In genomic region chr1:184793163-184793876, GRCm38 (mm10) we compare ENCODE assay signal across 9 mouse cellular contexts. TPM values are rescaled to one million over a fixed set of nuclear protein-coding genes. Genes with fewer than 3 reads are reported as not detected.
DNase-seq lines count a peak whose midpoint lies in the region; ATAC-seq and TF ChIP-seq lines count a peak whose summit lies in the region.
"Had no signal": no experiment of that assay in that cellular context is flagged by ENCODE, and none has a peak within 500 bp of the region (broad histone marks: within the 10 kb centered on the region; RNA-seq: fewer than 3 reads in every experiment).

No protein-coding gene starts in this region.

- no peak overlapping the region for H3K9ac ChIP-seq in forebrain, embryonic 11.5 days (ENCODE audit: low read length)
- no peak overlapping the region for H3K9ac ChIP-seq in forebrain, embryonic 15.5 days (replicated peaks)
- H3K9ac ChIP-seq in intestine, postnatal 0 days (ENCODE audit: low read depth, low read length): peak overlapping the region; percentile 17; the same call in 1 of the 2 replicates
- H3K9ac ChIP-seq: lung, embryonic 15.5 days had no signal

- TF ChIP-seq CTCF in intestine, postnatal 0 days (IDR thresholded peaks at IDR 0.05; ENCODE audit: low read depth): peak; percentile 90
- peak; percentile 45; the same call in 1 of the 2 replicates for TF ChIP-seq CTCF in lung, adult 2 months (IDR thresholded peaks at IDR 0.05; ENCODE audit: insufficient read depth, low read length)
- TF ChIP-seq CTCF in olfactory bulb, adult 2 months (IDR thresholded peaks at IDR 0.05; ENCODE audit: insufficient read depth, low read depth, low read length): 0 out of 2 replicates have a peak, but pooled peaks have one; percentile 21

- peak; percentile 72 for DNase-seq in forebrain, embryonic 11.5 days (ENCODE audit: low spot score)
- DNase-seq in adrenal gland, postnatal 14 days: peak; percentile 85
- peak; percentile 38 to 48 for DNase-seq in gastrocnemius, adult 8-10 months (ENCODE audit: low spot score in 2 of 2)
- DNase-seq in lung, adult 2 months: no peak
- peak; percentile 65 for DNase-seq in urinary bladder, postnatal 14 days (ENCODE audit: low spot score)

- 24% methylated on average over 27 of the region's 27 CpGs for WGBS in forebrain, embryonic 11.5 days
- 19% methylated on average over 27 of the region's 27 CpGs for WGBS in forebrain, embryonic 15.5 days
- WGBS in intestine, postnatal 0 days: 10% methylated on average over 27 of the region's 27 CpGs
- 24% methylated on average over 27 of the region's 27 CpGs for WGBS in lung, adult 2 months
- 36% methylated on average over 27 of the region's 27 CpGs for WGBS in olfactory bulb, adult 2 months

- no peak for TF ChIP-seq POLR2A in lung, adult 2 months (IDR thresholded peaks at IDR 0.05; ENCODE audit: borderline replicate concordance, extremely low read depth, low read depth, low read length)
- no peak for TF ChIP-seq POLR2A in olfactory bulb, adult 2 months (IDR thresholded peaks at IDR 0.05; ENCODE audit: insufficient read depth, low read depth, low read length)

- no peaks in the 10 kb centered on the region for H3K36me3 ChIP-seq in forebrain, embryonic 11.5 days (ENCODE audit: control insufficient read depth, insufficient read depth, low read length)
- no peaks in the 10 kb centered on the region for H3K36me3 ChIP-seq in forebrain, embryonic 15.5 days
- H3K36me3 ChIP-seq in intestine, postnatal 0 days (ENCODE audit: control insufficient read depth, insufficient read depth): no peaks in the 10 kb centered on the region
- H3K36me3 ChIP-seq: lung, embryonic 15.5 days had no signal

- no peaks in the 10 kb centered on the region for H3K27me3 ChIP-seq in forebrain, embryonic 11.5 days (ENCODE audit: control insufficient read depth, insufficient read depth, low read length)
- H3K27me3 ChIP-seq in forebrain, embryonic 15.5 days: no peaks in the 10 kb centered on the region
- H3K27me3 ChIP-seq in intestine, postnatal 0 days (replicated peaks; ENCODE audit: control insufficient read depth, insufficient read depth, low read length): 0 out of 2 replicates have a peak, but pooled peaks cover 7% of the 10 kb centered on the region

- no peak overlapping the region for H3K4me2 ChIP-seq in forebrain, embryonic 11.5 days (ENCODE audit: low read depth, low read length, severe bottlenecking)
- no peak overlapping the region for H3K4me2 ChIP-seq in forebrain, embryonic 15.5 days (replicated peaks)
- peak overlapping the region; percentile 63 for H3K4me2 ChIP-seq in intestine, postnatal 0 days (replicated peaks; ENCODE audit: low read depth)
- H3K4me2 ChIP-seq: lung, embryonic 15.5 days had no signal

- no peak overlapping the region for H3K27ac ChIP-seq in forebrain, embryonic 11.5 days (ENCODE audit: low read depth, low read length)
- no peak overlapping the region for H3K27ac ChIP-seq in forebrain, embryonic 15.5 days (replicated peaks)
- H3K27ac ChIP-seq in intestine, postnatal 0 days (ENCODE audit: low read depth, low read length): peak overlapping the region; percentile 73
- no peak overlapping the region for H3K27ac ChIP-seq in olfactory bulb, adult 2 months (ENCODE audit: insufficient read depth, low read depth, low read length)
- H3K27ac ChIP-seq: lung, embryonic 15.5 days had no signal

- H3K4me1 ChIP-seq in forebrain, embryonic 11.5 days (replicated peaks; ENCODE audit: control insufficient read depth, insufficient read depth, low read length): no peaks in the 10 kb centered on the region
- H3K4me1 ChIP-seq in forebrain, embryonic 15.5 days: no peaks in the 10 kb centered on the region
- 0 out of 2 replicates have a peak, but pooled peaks cover 4% of the 10 kb centered on the region for H3K4me1 ChIP-seq in intestine, postnatal 0 days (replicated peaks; ENCODE audit: control insufficient read depth, insufficient read depth, low read length)
- no peaks in the 10 kb centered on the region for H3K4me1 ChIP-seq in lung, adult 2 months (ENCODE audit: control insufficient read depth, insufficient read depth, low read length)
- H3K4me1 ChIP-seq in olfactory bulb, adult 2 months (ENCODE audit: control insufficient read depth, insufficient read depth, low read length): peaks cover 2% of the 10 kb centered on the region; the same call in 1 of the 2 replicates
- H3K4me1 ChIP-seq: lung, embryonic 15.5 days had no signal

- no peak overlapping the region for H3K4me3 ChIP-seq in forebrain, embryonic 11.5 days (ENCODE audit: low read depth, low read length)
- H3K4me3 ChIP-seq in forebrain, embryonic 15.5 days: no peak overlapping the region
- H3K4me3 ChIP-seq in intestine, postnatal 0 days (ENCODE audit: low read depth, low read length): 0 out of 2 replicates have a peak overlapping the region, but pooled peaks have one; percentile 11
- no peak overlapping the region for H3K4me3 ChIP-seq in lung, adult 2 months (replicated peaks; ENCODE audit: extremely low read depth, low read depth, low read length)
- H3K4me3 ChIP-seq in olfactory bulb, adult 2 months (ENCODE audit: insufficient read depth, low read depth, low read length): no peak overlapping the region
- H3K4me3 ChIP-seq: lung, embryonic 15.5 days had no signal

- H3K9me3 ChIP-seq in forebrain, embryonic 11.5 days (ENCODE audit: control insufficient read depth, low read length): no peaks in the 10 kb centered on the region
- H3K9me3 ChIP-seq in forebrain, embryonic 15.5 days: no peaks in the 10 kb centered on the region
- no peaks in the 10 kb centered on the region for H3K9me3 ChIP-seq in intestine, postnatal 0 days (ENCODE audit: control insufficient read depth)
- H3K9me3 ChIP-seq: lung, embryonic 15.5 days had no signal

- ATAC-seq in forebrain, embryonic 11.5 days (replicated peaks; ENCODE audit: low FRiP score): peak; percentile 70; the same call in 1 of the 2 replicates
- ATAC-seq in forebrain, embryonic 15.5 days (replicated peaks): no peak
- ATAC-seq in intestine, postnatal 0 days: peak; percentile 91

RNA-seq across cellular contexts. Expression of gene Marc1, which starts 17.8 kb away (rescaled TPM):
- polyA plus RNA-seq in forebrain, embryonic 11.5 days (2014; fragmentation: Nextera tagmentation; extraction: Ambion mirVana): 0.15 TPM in 1 of 2 replicates, not detected in the other
- not detected in 2 replicates for polyA plus RNA-seq in forebrain, embryonic 15.5 days (2015; fragmentation: Nextera tagmentation; extraction: Ambion mirVana)
- 1.5 and 30.7 TPM in 2 replicates for total RNA-seq in adrenal gland, postnatal 14 days (2021)
- total RNA-seq in gastrocnemius, adult 8-10 months (2022): under 1 TPM in 2 of 4 experiments, not detected in 2; 0.27 to 0.62 TPM
- 1.5 and 1.6 TPM in 2 replicates for polyA plus RNA-seq in intestine, postnatal 0 days (2015; fragmentation: Nextera tagmentation; extraction: Ambion mirVana)
- 1.2 and 1.6 TPM in 2 replicates for polyA plus RNA-seq in lung, adult 2 months (2012; rRNA removed)
- polyA plus RNA-seq in olfactory bulb, adult 2 months (2012; ENCODE audit: insufficient read depth, insufficient read length, low replicate concordance, missing spikeins): not detected in 2 replicates

RNA-seq across cellular contexts. Expression of gene Marc2, which starts 52.9 kb away (rescaled TPM):
- polyA plus RNA-seq in forebrain, embryonic 11.5 days (2014; fragmentation: Nextera tagmentation; extraction: Ambion mirVana): 89.7 and 96.4 TPM in 2 replicates
- 107 and 109 TPM in 2 replicates for polyA plus RNA-seq in forebrain, embryonic 15.5 days (2015; fragmentation: Nextera tagmentation; extraction: Ambion mirVana)
- 269 and 327 TPM in 2 replicates for total RNA-seq in adrenal gland, postnatal 14 days (2021)
- 100 to 1,000 TPM; 128 to 149 (median 132) TPM for total RNA-seq in gastrocnemius, adult 8-10 months (2022)
- 555 and 620 TPM in 2 replicates for polyA plus RNA-seq in intestine, postnatal 0 days (2015; fragmentation: Nextera tagmentation; extraction: Ambion mirVana)
- polyA plus RNA-seq in lung, adult 2 months (2012; rRNA removed): 73.3 and 79.9 TPM in 2 replicates
- not detected in 2 replicates for polyA plus RNA-seq in olfactory bulb, adult 2 months (2012; ENCODE audit: insufficient read depth, insufficient read length, low replicate concordance, missing spikeins)

Comparison
In these comparisons a context has a peak if more than half of its experiments do, and no peak if none do; other contexts are left out.
1. CTCF ChIP-seq: peak in every context shown above with its lines; median percentile 90 in intestine, postnatal 0 days; 45 in lung, adult 2 months; 21 in olfactory bulb, adult 2 months.
2. RNA of gene Marc2, which starts 52.9 kb away (polyA plus RNA-seq): 555 to 620 TPM in intestine, postnatal 0 days, 107 to 109 TPM in forebrain, embryonic 15.5 days, 89.7 to 96.4 TPM in forebrain, embryonic 11.5 days and 73.3 to 79.9 TPM in lung, adult 2 months; not detected in olfactory bulb, adult 2 months; every median in the first group is over 10 times any median in the second.